Mouse (Mus musculus): ENCODE measurements around the gene Rbms1. TPM values are rescaled to one million over a fixed set of nuclear protein-coding genes. Genes with fewer than 3 reads are reported as not detected.

Rbms1 gene
- polyA plus RNA-seq, 1 experiment from 2014 or later: 69.7 TPM

DNA sequence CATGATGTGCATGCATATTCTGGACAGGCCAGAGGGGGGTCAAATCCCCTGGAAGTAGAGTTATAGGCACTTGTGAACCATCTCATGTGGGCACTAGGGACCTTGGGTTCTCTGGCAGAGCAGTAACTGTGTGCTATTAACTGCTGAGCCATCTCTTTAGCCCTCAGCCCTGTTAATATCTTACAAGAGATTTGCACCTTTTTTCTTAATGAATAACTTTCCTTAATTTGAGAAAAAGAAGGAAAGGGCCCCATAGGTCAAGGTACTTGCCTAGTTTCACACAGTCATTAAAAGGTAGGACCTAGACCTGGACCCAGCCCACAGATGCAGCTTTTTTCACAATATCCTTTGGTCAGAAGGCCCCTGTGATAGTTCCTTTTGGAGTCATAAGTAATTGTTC is 246.4 kb downstream of the Rbms1 start:
- no peaks in the 10 kb centered on the region for H3K9me3 ChIP-seq
- peaks cover 38% of the 10 kb centered on the region for H3K4me1 ChIP-seq (replicated peaks)
- no peak for DNase-seq (ENCODE audit: low spot score)
- no peak overlapping the region for H3K27ac ChIP-seq
- H3K4me3 ChIP-seq: no peak overlapping the region
- H3K36me3 ChIP-seq: no peaks in the 10 kb centered on the region
- H3K27me3 ChIP-seq (ENCODE audit: insufficient read depth, poor library complexity, severe bottlenecking): 0 out of 2 replicates have a peak, but pooled peaks cover 6% of the 10 kb centered on the region

DNA sequence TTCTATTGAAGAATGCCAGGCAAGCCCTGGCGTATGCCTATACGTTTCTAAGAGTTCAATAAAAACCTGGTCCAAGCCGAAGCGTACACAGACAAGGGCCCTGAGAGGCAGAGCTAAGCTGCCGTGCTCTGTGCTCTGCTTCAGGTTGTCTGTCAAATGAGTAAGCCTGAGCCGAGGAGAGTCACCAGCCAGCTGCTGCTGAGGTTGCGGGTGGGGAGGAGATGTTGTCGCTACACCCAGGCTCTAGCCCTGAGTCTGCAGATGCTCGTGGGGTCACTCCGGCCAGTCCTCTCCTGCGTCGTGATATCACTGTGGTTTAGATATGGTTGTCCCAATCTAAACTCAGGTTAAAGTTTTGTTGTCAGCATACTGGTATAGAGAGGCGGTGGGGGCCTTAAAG is 247.2 kb downstream of the Rbms1 start:
- Histone ChIP-seq H3K36me3 (no peaks in the 10 kb centered on the region), H3K4me3 (no peak overlapping the region), H3K4me1 (replicated peaks) (peaks cover 38% of the 10 kb centered on the region), H3K27ac (no peak overlapping the region; the same call in 1 of the 2 replicates), H3K9me3 (no peaks in the 10 kb centered on the region), H3K27me3 (ENCODE audit: insufficient read depth, poor library complexity, severe bottlenecking) (0 out of 2 replicates have a peak, but pooled peaks cover 6% of the 10 kb centered on the region)
- DNase-seq (ENCODE audit: low spot score): no peak
- 78% methylated on average over 13 of the region's 13 CpGs for WGBS

DNA sequence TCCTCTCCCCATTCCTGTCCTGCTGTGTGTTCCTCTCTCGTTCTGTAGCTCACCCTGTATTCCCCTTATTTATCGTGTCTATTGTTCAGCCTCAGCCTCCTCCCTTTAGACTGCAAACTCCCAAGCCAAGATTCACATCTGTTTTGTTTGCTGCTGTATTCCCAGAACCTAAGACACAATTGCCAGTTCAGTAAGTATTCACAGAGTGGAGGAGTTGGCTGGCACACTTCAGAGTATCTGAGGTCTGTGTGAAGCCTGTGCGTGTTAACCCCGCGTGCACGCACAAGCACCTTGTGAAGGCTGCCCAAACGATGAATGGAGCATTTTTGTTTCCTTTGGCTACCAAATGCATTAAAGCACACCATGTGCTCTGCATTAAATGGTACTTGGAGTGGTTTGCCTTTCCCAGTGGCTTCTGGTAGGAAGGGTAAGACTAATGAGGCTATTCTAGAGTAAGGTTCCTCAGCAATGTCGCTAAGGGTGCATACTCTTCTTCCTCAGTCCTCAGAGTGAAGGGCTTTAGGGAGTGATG is 248.0 kb downstream of the Rbms1 start:
- Histone ChIP-seq H3K27ac (peak overlapping the region; percentile 31; the same call in 1 of the 2 replicates), H3K27me3 (ENCODE audit: insufficient read depth, poor library complexity, severe bottlenecking) (0 out of 2 replicates have a peak, but pooled peaks cover 6% of the 10 kb centered on the region), H3K4me1 (replicated peaks) (peaks cover 36% of the 10 kb centered on the region), H3K36me3 (no peaks in the 10 kb centered on the region), H3K4me3 (no peak overlapping the region), H3K9me3 (no peaks in the 10 kb centered on the region)
- no peak for DNase-seq (ENCODE audit: low spot score)
- 64% methylated on average over 8 of the region's 8 CpGs for WGBS

DNA sequence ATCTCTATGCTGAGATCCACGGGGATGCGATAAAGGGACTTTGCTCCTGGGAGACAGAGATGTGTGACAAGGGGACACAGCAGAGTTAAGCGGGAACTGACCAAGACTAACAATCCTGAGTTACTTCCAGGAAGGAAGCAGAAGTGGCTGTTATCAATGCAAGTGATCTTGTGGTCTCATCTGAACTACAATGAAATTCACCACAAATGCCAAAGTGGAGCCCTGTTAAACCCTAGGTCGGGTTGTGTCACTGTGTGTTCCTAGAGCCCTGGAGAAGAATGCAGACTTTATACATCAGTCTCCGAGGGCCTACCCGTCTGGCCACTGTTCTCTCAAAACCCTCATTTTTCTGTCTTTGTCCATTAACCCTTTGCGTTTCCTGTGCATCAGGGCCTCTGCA is 248.5 kb downstream of the Rbms1 start:
- Histone ChIP-seq H3K9me3 (no peaks in the 10 kb centered on the region), H3K27ac (peak overlapping the region; percentile 31; the same call in 1 of the 2 replicates), H3K4me3 (no peak overlapping the region), H3K27me3 (ENCODE audit: insufficient read depth, poor library complexity, severe bottlenecking) (0 out of 2 replicates have a peak, but pooled peaks cover 6% of the 10 kb centered on the region), H3K4me1 (replicated peaks) (peaks cover 36% of the 10 kb centered on the region), H3K36me3 (no peaks in the 10 kb centered on the region)
- WGBS: 51% methylated on average over 7 of the region's 7 CpGs
- DNase-seq (ENCODE audit: low spot score): no peak

DNA sequence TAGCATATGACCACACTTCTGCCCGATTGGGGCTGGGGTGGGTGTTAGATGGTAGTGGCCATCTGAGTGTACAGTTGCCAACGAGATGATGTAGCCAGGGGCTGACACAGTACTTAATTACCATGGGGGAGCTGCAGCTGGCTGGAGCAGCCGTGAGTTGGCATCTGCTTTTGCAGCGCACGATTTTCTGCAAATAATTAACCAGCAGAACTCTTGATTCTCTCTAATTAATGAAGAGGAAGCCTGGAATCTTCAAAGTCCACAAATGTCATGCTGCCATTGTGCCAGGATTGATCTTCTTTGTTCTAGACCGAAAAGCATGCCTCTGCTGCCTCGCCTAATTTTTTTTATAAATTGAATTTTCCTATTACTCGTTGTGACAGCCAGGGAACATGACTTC is 249.1 kb downstream of the Rbms1 start:
- DNase-seq (ENCODE audit: low spot score): no peak
- Histone ChIP-seq H3K9me3 (no peaks in the 10 kb centered on the region), H3K4me3 (no peak overlapping the region), H3K4me1 (replicated peaks) (peaks cover 38% of the 10 kb centered on the region), H3K36me3 (no peaks in the 10 kb centered on the region), H3K27ac (no peak overlapping the region), H3K27me3 (ENCODE audit: insufficient read depth, poor library complexity, severe bottlenecking) (0 out of 2 replicates have a peak, but pooled peaks cover 6% of the 10 kb centered on the region)
- WGBS: 53% methylated on average over 8 of the region's 8 CpGs

DNA sequence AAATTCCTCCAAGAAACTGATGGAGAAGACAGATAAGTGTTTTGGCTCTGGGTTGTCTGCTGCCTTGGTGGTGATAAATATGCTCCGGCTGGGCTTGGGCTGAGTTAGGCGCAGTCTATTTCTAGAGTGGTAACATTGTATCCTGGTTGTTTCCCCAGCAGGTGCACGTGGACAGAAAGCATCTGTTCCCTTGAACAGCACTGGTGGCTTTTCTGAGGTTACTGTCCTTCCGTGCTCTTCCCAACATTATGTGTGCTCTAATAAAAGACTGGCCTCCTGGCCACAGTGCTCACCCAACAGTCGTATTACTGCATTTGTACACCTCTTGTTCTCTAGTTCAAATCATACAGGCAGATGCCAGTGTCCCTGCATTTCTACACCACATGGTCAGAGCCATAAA is 250.1 kb downstream of the Rbms1 start:
- no peak overlapping the region for H3K4me3 ChIP-seq
- no peak for DNase-seq (ENCODE audit: low spot score)
- no peak overlapping the region for H3K27ac ChIP-seq
- H3K9me3 ChIP-seq: no peaks in the 10 kb centered on the region
- 89% methylated on average over 5 of the region's 5 CpGs for WGBS
- H3K36me3 ChIP-seq: no peaks in the 10 kb centered on the region
- H3K27me3 ChIP-seq (ENCODE audit: insufficient read depth, poor library complexity, severe bottlenecking): 0 out of 2 replicates have a peak, but pooled peaks cover 6% of the 10 kb centered on the region
- peaks cover 47% of the 10 kb centered on the region for H3K4me1 ChIP-seq (replicated peaks)

DNA sequence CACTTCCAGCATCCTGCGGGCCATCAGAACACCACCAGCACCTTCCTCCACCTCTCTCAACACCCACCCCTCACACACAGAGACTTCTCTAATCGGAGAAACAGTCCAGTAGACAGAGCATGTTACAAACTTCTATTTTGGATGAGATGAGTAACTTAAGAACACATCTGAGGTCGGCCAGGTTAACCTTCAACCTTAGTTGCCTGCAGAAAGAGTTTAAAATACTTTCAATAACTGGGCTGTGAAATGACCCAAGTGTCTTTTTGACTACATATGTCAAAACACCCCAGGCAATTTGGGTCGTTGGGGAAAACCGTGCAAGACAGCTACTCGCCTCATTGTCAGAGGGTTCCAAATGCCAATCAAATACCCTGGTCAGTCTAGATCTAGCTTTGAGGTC is 250.5 kb downstream of the Rbms1 start:
- no peak overlapping the region for H3K27ac ChIP-seq
- no peak for DNase-seq (ENCODE audit: low spot score)
- WGBS: 66% methylated on average over 6 of the region's 6 CpGs

DNA sequence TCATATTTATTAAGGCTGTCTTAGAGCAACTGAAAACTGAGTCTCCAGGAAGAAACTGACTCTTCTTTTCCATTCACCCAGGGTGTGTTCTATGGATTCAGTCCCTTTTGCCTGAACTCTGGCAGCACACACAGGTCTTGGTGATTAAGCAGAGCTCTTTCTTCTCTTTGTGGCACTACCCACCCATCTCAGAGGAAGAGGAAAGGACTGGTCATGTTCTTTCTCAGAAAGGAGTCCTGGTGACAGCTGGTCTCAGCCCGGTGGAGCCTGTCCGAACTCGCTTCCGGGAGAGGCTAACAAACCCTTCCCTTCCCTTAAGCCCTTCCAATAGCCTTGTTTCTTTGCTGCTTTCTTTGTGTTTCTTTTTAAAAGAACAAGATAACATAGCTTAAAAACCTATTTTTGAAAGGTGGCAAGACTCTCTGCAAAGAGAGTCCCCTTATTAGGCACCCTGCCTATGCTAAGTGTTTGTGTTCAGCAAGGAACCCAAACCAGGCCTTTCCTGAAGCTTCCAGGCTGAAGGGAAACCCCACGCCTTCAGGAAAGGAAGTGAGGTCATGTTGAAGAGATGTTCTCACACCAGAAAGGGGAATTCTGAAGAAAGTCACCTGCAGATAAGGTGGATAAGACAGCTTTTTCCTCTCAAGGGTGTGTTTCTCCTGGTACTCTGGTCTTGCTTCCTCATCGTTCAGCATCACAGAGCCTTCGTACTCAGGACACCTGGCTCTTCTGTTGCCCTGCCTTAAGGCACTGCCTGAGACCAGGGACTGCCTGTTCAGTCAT is 251.7 kb downstream of the Rbms1 start:
- H3K27me3 ChIP-seq (ENCODE audit: insufficient read depth, poor library complexity, severe bottlenecking): 0 out of 2 replicates have a peak, but pooled peaks cover 6% of the 10 kb centered on the region
- no peak overlapping the region for H3K4me3 ChIP-seq
- no peak overlapping the region for H3K27ac ChIP-seq
- H3K36me3 ChIP-seq: no peaks in the 10 kb centered on the region
- DNase-seq (ENCODE audit: low spot score): no peak
- 83% methylated on average over 7 of the region's 7 CpGs for WGBS
- no peaks in the 10 kb centered on the region for H3K9me3 ChIP-seq
- H3K4me1 ChIP-seq (replicated peaks): peaks cover 38% of the 10 kb centered on the region

More for the DNA sequence above, 250.5 kb downstream of the Rbms1 start:
- Histone ChIP-seq H3K4me3 (no peak overlapping the region), H3K27me3 (ENCODE audit: insufficient read depth, poor library complexity, severe bottlenecking) (0 out of 2 replicates have a peak, but pooled peaks cover 6% of the 10 kb centered on the region), H3K36me3 (no peaks in the 10 kb centered on the region), H3K9me3 (no peaks in the 10 kb centered on the region), H3K4me1 (replicated peaks) (peaks cover 44% of the 10 kb centered on the region)

DNA sequence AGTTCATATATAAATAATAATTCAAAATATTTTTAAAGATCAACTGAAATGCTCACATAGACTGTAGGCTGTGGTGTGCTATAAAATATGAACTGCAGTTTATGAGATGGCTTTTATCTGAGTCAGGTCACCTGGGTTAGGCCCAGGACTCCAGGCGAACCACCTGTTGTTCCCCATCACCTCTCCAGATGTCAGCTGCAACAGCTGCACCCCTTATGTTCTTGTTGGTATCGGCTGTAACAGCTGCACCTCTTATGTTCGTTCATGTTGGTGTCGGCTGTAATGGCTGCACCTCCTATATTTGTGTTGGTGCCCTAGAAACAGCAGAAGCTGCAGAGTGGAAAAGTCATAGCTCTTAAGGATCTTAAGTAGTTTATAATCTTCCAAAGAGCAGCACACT is 252.7 kb downstream of the Rbms1 start:
- Histone ChIP-seq H3K9me3 (no peaks in the 10 kb centered on the region), H3K4me3 (no peak overlapping the region), H3K27me3 (ENCODE audit: insufficient read depth, poor library complexity, severe bottlenecking) (no peaks in the 10 kb centered on the region), H3K36me3 (no peaks in the 10 kb centered on the region), H3K4me1 (replicated peaks) (peaks cover 29% of the 10 kb centered on the region), H3K27ac (no peak overlapping the region)
- WGBS: 86% methylated on average over 4 of the region's 4 CpGs
- no peak for DNase-seq (ENCODE audit: low spot score)

DNA sequence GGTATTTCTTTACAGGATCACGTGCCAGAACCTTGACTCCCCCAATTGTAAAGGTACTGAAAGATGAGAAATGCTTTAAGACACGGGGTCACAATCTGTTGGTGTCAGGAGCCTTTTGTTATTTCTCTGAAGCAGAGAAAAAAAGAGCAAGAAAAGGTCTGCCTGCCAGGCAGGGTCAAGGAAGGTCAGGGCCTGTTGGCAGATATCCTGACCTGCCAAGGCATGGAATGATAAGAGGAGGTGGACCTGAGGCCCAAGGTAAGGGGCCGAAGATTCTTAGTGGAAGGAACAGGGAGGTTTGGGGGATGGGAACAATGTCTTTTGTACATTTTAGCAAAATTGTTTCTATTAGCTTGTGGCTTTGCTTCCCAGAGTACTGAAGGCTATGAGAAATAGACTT is 254.3 kb downstream of the Rbms1 start:
- no peak overlapping the region for H3K4me3 ChIP-seq
- H3K27ac ChIP-seq: no peak overlapping the region
- WGBS: 27% methylated on average over 3 of the region's 3 CpGs
- H3K9me3 ChIP-seq: no peaks in the 10 kb centered on the region
- no peaks in the 10 kb centered on the region for H3K27me3 ChIP-seq (ENCODE audit: insufficient read depth, poor library complexity, severe bottlenecking)
- DNase-seq (ENCODE audit: low spot score): no peak
- H3K36me3 ChIP-seq: no peaks in the 10 kb centered on the region
- peaks cover 13% of the 10 kb centered on the region for H3K4me1 ChIP-seq (replicated peaks)

DNA sequence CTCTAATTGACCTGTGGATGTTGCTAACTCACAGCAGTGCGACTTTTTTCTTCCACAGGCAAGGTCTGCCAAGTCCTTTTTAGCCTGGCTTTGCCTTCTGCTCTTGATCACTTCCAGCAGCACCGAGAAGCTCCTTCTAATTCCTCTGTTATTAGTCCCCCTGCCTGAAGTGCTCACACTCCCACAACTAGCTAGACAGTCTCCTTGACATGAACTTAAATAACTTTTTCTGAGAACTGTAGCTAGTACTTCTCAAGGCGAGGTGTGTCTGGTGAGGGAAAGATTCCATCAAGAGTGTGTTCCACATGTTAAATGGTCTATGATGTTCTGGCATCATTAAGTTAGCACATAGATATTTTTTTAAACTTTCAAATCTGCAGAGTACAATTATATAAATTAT is 256.1 kb downstream of the Rbms1 start:
- no peaks in the 10 kb centered on the region for H3K9me3 ChIP-seq
- H3K27me3 ChIP-seq (ENCODE audit: insufficient read depth, poor library complexity, severe bottlenecking): no peaks in the 10 kb centered on the region
- DNase-seq (ENCODE audit: low spot score): no peak
- no peak overlapping the region for H3K4me3 ChIP-seq
- 87% methylated on average over 3 of the region's 3 CpGs for WGBS
- peaks cover 11% of the 10 kb centered on the region; the same call in 1 of the 2 replicates for H3K4me1 ChIP-seq (replicated peaks)
- H3K36me3 ChIP-seq: no peaks in the 10 kb centered on the region
- H3K27ac ChIP-seq: no peak overlapping the region

DNA sequence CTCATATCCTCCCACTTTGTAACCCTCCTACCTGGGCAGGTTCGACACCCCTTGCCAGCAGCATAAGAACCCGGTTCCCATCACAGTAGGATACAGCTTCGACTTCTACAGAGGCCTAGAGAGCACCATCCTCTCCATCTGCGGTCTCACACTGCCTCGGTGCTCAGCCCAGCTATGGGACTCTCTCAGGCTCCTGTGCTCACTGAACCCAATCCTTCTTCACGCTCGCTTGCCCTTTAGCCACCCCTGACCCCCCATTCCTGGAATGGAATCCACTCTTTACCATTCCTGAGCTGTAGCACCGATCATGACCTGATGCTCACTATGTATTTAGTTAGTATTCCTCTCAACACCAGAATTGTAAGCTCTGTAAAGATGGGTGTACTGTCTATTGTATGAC is 257.6 kb downstream of the Rbms1 start:
- H3K4me1 ChIP-seq (replicated peaks): peaks cover 11% of the 10 kb centered on the region; the same call in 1 of the 2 replicates
- H3K4me3 ChIP-seq: no peak overlapping the region
- 89% methylated on average over 8 of the region's 8 CpGs for WGBS

DNA sequence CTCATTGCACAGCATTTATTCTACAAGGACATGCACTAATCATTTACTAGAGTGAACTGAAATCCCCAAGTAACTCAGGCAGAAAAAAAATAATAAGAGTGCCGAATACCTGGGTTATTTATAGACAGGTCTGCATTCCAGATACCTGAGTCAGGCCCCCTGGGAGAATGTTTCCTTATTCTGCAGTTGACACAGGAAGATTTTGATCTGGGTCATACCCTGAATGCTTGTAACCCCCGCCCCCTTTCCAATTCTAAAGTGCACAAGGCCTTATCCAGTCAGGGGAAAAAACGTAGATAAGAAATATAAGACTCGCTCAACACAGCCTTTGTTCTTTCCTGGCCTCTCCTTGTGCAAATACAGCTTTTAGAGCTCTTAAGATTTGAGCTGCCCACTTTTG is 259.7 kb downstream of the Rbms1 start:
- no peaks in the 10 kb centered on the region for H3K36me3 ChIP-seq
- whole genome bisulfite sequencing: 72% methylated on average over 4 of the region's 4 CpGs
- H3K9me3 ChIP-seq: no peaks in the 10 kb centered on the region
- no peak overlapping the region for H3K4me3 ChIP-seq
- H3K27ac ChIP-seq: no peak overlapping the region
- H3K4me1 ChIP-seq (replicated peaks): peaks cover 8% of the 10 kb centered on the region
- DNase-seq (ENCODE audit: low spot score): no peak
- H3K27me3 ChIP-seq (ENCODE audit: insufficient read depth, poor library complexity, severe bottlenecking): no peaks in the 10 kb centered on the region

More for the DNA sequence above, 257.6 kb downstream of the Rbms1 start:
- DNase-seq (ENCODE audit: low spot score): no peak
- Histone ChIP-seq H3K27me3 (ENCODE audit: insufficient read depth, poor library complexity, severe bottlenecking) (no peaks in the 10 kb centered on the region), H3K9me3 (no peaks in the 10 kb centered on the region), H3K27ac (no peak overlapping the region), H3K36me3 (no peaks in the 10 kb centered on the region)

All from hindbrain, embryonic 10.5 days (tissue).